Mouse (Mus musculus) MEL (cell line): ENCODE measurements around the gene Pawr. TPM values are rescaled to one million over a fixed set of nuclear protein-coding genes. Genes with fewer than 3 reads are reported as not detected.

ENCODE experiments used
- DNase-seq: peaks from one replicate; pipeline ENCODE4 v3.0.0; 2011; ENCODE audit warnings: low read depth, low spot score
- H3K27ac ChIP-seq: 2 replicates; pipeline ENCODE4 v1.5.1; 2012; ENCODE audit warnings: low read depth, mild to moderate bottlenecking, control low read depth, low read length, moderate library complexity; ENCODE audit not compliant: control insufficient read depth
- H3K27me3 ChIP-seq, 2 experiments: fragments of 150-350 bp in 1 of 2; sonication (generic) in 1 of 2; 2 replicates each; pipeline ENCODE4 v1.6.1; 2012; ENCODE audit warnings: low read length in 2 of 2, mild to moderate bottlenecking in 2 of 2, improper control_type of control experiment in 1 of 2, moderate library complexity in 1 of 2; ENCODE audit not compliant: insufficient read depth in 2 of 2, control insufficient read depth in 1 of 2
- H3K36me3 ChIP-seq, 2 experiments: 2 replicates each; pipeline ENCODE4 v1.6.1; 2012 to 2014; ENCODE audit warnings: low read length in 2 of 2, improper control_type of control experiment in 1 of 2, inconsistent platforms in 1 of 2, mild to moderate bottlenecking in 1 of 2; ENCODE audit not compliant: insufficient read depth in 2 of 2, control insufficient read depth in 1 of 2
- H3K4me1 ChIP-seq, 2 experiments: fragments of 150-350 bp in 1 of 2; sonication (generic) in 1 of 2; 2 replicates each; pipeline ENCODE4 v1.6.1; 2012; ENCODE audit warnings: low read length in 2 of 2, improper control_type of control experiment in 1 of 2, mild to moderate bottlenecking in 1 of 2; ENCODE audit not compliant: insufficient read depth in 2 of 2, control insufficient read depth in 1 of 2
- H3K4me3 ChIP-seq, 2 experiments: fragments of 150-350 bp in 1 of 2; sonication (generic) in 1 of 2; 2 replicates each; pipeline ENCODE4 v1.5.1; 2012; ENCODE audit warnings: low read depth in 2 of 2, low read length in 2 of 2, mild to moderate bottlenecking in 2 of 2, moderate library complexity in 2 of 2, control low read depth in 1 of 2, improper control_type of control experiment in 1 of 2; ENCODE audit not compliant: control insufficient read depth in 1 of 2, insufficient read depth in 1 of 2
- H3K79me2 ChIP-seq: 2 replicates; pipeline ENCODE4 v1.6.1; 2012; ENCODE audit warnings: mild to moderate bottlenecking, low read length, moderate library complexity; ENCODE audit not compliant: control insufficient read depth, poor library complexity, insufficient read depth
- H3K9ac ChIP-seq: 2 replicates; pipeline ENCODE4 v1.6.1; 2012; ENCODE audit warnings: low read depth, mild to moderate bottlenecking, control low read depth, low read length, moderate library complexity; ENCODE audit not compliant: control insufficient read depth, poor library complexity, severe bottlenecking
- H3K9me3 ChIP-seq: fragments of 150-350 bp; sonication (generic); replicated peaks from 2 replicates; pipeline ENCODE4 v1.6.1; 2012; ENCODE audit warnings: mild to moderate bottlenecking, low read length, improper control_type of control experiment, moderate library complexity; ENCODE audit not compliant: insufficient read depth
- BHLHE40 ChIP-seq: IDR thresholded peaks from 2 replicates; pipeline ENCODE4 v1.6.1; 2012; ENCODE audit warnings: low read depth, mild to moderate bottlenecking, inconsistent platforms, low read length, improper control_type of control experiment, borderline replicate concordance
- CHD2 ChIP-seq: IDR thresholded peaks from 2 replicates; pipeline ENCODE4 v1.6.1; 2011; ENCODE audit warnings: low read length, improper control_type of control experiment
- ELF1 ChIP-seq: IDR thresholded peaks from 2 replicates; pipeline ENCODE4 v1.6.1; 2014; ENCODE audit warnings: low read depth, mild to moderate bottlenecking, inconsistent platforms, low read length, improper control_type of control experiment, moderate library complexity
- ETS1 ChIP-seq: IDR thresholded peaks from 2 replicates; pipeline ENCODE4 v1.6.1; 2012; ENCODE audit warnings: low read depth, mild to moderate bottlenecking, inconsistent platforms, low read length, improper control_type of control experiment, moderate library complexity
- GABPA ChIP-seq: IDR thresholded peaks from 2 replicates; pipeline ENCODE4 v1.6.1; 2012; ENCODE audit warnings: low read depth, mild to moderate bottlenecking, inconsistent platforms, low read length, improper control_type of control experiment, moderate library complexity
- MAX ChIP-seq: IDR thresholded peaks from 2 replicates; pipeline ENCODE4 v1.6.1; 2011; ENCODE audit warnings: low read length, improper control_type of control experiment
- MAZ ChIP-seq: IDR thresholded peaks from 2 replicates; pipeline ENCODE4 v1.6.1; 2012; ENCODE audit warnings: low read depth, mild to moderate bottlenecking, inconsistent platforms, low read length, improper control_type of control experiment
- MEF2A ChIP-seq: IDR thresholded peaks from 2 replicates; pipeline ENCODE4 v1.6.1; 2014; ENCODE audit warnings: low read depth, mild to moderate bottlenecking, inconsistent platforms, low read length, improper control_type of control experiment; ENCODE audit not compliant: poor library complexity, insufficient replicate concordance, severe bottlenecking; ENCODE audit errors: extremely low read depth
- NRF1 ChIP-seq: IDR thresholded peaks from 2 replicates; pipeline ENCODE4 v1.6.1; 2014; ENCODE audit warnings: low read depth, mild to moderate bottlenecking, inconsistent platforms, low read length, improper control_type of control experiment, moderate library complexity; ENCODE audit not compliant: poor library complexity, insufficient read depth, severe bottlenecking
- POLR2A ChIP-seq, 2 experiments: IDR thresholded peaks; 2 replicates each; pipeline ENCODE4 v1.6.1; 2011 to 2012; ENCODE audit warnings: low read length in 2 of 2, mild to moderate bottlenecking in 2 of 2, control low read depth in 1 of 2, improper control_type of control experiment in 1 of 2, low read depth in 1 of 2, moderate library complexity in 1 of 2; ENCODE audit not compliant: control insufficient read depth in 1 of 2, insufficient read depth in 1 of 2, poor library complexity in 1 of 2
- POLR2AphosphoS2 ChIP-seq: IDR thresholded peaks from 2 replicates; pipeline ENCODE4 v1.6.1; 2011; ENCODE audit warnings: low read length, improper control_type of control experiment
- POLR2AphosphoS5 ChIP-seq: IDR thresholded peaks from 2 replicates; pipeline ENCODE4 v1.6.1; 2012; ENCODE audit warnings: low read depth, borderline replicate concordance, mild to moderate bottlenecking, inconsistent platforms, low read length, moderate library complexity, mixed read lengths
- SMC3 ChIP-seq: IDR thresholded peaks from 2 replicates; pipeline ENCODE4 v1.6.1; 2011; ENCODE audit warnings: low read depth, low read length, improper control_type of control experiment
- TAL1 ChIP-seq: IDR thresholded peaks from 2 replicates; pipeline ENCODE4 v1.6.1; 2012; ENCODE audit warnings: mild to moderate bottlenecking, inconsistent platforms, low read length, moderate library complexity, mixed read lengths
- TCF12 ChIP-seq: IDR thresholded peaks from 2 replicates; pipeline ENCODE4 v1.6.1; 2014; ENCODE audit warnings: low read depth, mild to moderate bottlenecking, inconsistent platforms, low read length, improper control_type of control experiment, moderate library complexity
- UBTF ChIP-seq: IDR thresholded peaks from 2 replicates; pipeline ENCODE4 v1.6.1; 2012; ENCODE audit warnings: low read depth, mild to moderate bottlenecking, inconsistent platforms, low read length, improper control_type of control experiment, moderate library complexity, borderline replicate concordance; ENCODE audit not compliant: insufficient read depth
- USF1 ChIP-seq: IDR thresholded peaks from 2 replicates; pipeline ENCODE4 v1.6.1; 2014; ENCODE audit warnings: low read depth, mild to moderate bottlenecking, inconsistent platforms, low read length, improper control_type of control experiment, moderate library complexity
- polyA plus RNA-seq, 2 experiments: library from polyadenylated mRNA; stranded (reverse) in 1 of 2; unstranded in 1 of 2; fragments of >175 nt in 1 of 2; fragments of >200 nt in 1 of 2; gene quantifications; 2 replicates each; pipeline versions ENCODE4 v1.2.1 to v1.2.4; 2012; ENCODE audit warnings: low replicate concordance in 2 of 2, low read depth in 1 of 2; ENCODE audit not compliant: insufficient read length in 2 of 2, insufficient read depth in 1 of 2, missing spikeins in 1 of 2
- total RNA-seq: library from RNA; depleted of rRNA; stranded (reverse); fragments of 300-350 nt; gene quantifications from 2 replicates; pipeline ENCODE4 v1.2.3, GENCODE M21; 2012

Gene Pawr
- total and polyA plus RNA-seq, 3 experiments: 20.7 to 29.6 TPM; not detected in 1

DNA sequence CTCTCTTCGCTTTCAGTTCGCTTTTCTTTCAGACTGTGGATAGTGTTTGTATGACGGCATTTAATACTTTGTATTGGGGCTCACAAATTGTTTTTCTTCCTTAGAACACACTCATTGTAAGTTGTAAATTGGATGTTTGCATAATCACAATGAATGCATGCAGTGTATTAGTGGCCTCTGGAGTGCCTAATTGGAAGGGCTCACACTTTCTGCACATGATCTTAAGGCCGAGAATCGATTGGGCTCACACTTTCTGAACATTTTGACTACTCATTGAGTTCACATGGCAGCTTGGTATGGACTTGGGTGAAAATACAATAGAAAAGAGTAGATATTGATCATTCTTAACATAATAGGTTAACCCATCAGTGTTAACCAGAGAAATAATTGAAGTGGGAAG is 34.3 kb downstream of the Pawr start:
- H3K79me2 ChIP-seq: peaks cover 43% of the 10 kb centered on the region
- no peaks in the 10 kb centered on the region for H3K9me3 ChIP-seq
- no peak overlapping the region for H3K9ac ChIP-seq
- no peak overlapping the region for H3K27ac ChIP-seq
- H3K4me1 ChIP-seq: peaks cover 15 to 24% of the 10 kb centered on the region in 2 experiments
- TF ChIP-seq ETS1: no peak
- H3K27me3 ChIP-seq: no peaks in the 10 kb centered on the region
- no peak for DNase-seq
- no peak overlapping the region for H3K4me3 ChIP-seq
- H3K36me3 ChIP-seq: peaks cover 23 to 35% of the 10 kb centered on the region in 2 experiments

DNA sequence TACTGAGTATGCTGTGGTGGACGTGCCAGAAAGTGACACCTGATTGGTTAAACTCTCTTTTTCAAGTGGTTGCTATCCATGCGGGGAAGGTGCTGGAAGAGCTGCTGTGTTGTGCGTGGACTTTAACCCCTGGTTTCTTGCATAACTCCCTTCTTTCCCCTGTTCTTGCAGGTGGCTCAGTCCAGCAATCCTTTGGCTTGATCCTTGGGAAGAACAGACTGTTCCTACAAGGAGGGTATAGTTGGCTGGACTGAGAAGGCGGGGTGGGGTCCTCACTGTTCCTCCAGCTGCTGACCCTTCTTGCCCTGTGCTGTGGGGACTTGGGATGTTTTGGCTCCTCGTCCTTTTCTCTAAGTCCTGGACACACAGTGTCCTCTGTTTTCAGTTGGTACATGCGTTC is 36.4 kb downstream of the Pawr start:
- peak; percentile 27 for DNase-seq
- no peak overlapping the region for H3K4me3 ChIP-seq
- no peak overlapping the region for H3K27ac ChIP-seq
- no peaks in the 10 kb centered on the region for H3K27me3 ChIP-seq
- no peak overlapping the region for H3K9ac ChIP-seq
- TF ChIP-seq GABPA (no peak), POLR2A (IDR thresholded peaks at IDR 0.05; ENCODE audit: control insufficient read depth in 1 of 2, insufficient read depth in 1 of 2, low read depth in 1 of 2, low read length in 2 of 2, poor library complexity in 1 of 2) (no peak), POLR2AphosphoS2 (no peak), ELF1 (no peak), ETS1 (no peak), BHLHE40 (no peak), MEF2A (no peak), UBTF (no peak), TAL1 (no peak), NRF1 (no peak), MAZ (no peak), SMC3 (no peak), CHD2 (no peak), POLR2AphosphoS5 (no peak), USF1 (no peak), TCF12 (no peak), MAX (no peak)
- no peaks in the 10 kb centered on the region for H3K9me3 ChIP-seq
- H3K4me1 ChIP-seq: peaks cover 5 to 8% of the 10 kb centered on the region in 2 experiments; a peak in 3 of 4 replicates
- peaks cover 28% of the 10 kb centered on the region for H3K79me2 ChIP-seq
- peaks cover 15 to 27% of the 10 kb centered on the region in 2 experiments for H3K36me3 ChIP-seq
